Mouse (Mus musculus) liver, embryonic 12.5 days (tissue): ENCODE results near the gene Vill. TPM values are rescaled to one million over a fixed set of nuclear protein-coding genes. Genes with fewer than 3 reads are reported as not detected.

ENCODE experiments used
- ATAC-seq: fragments of 200-750 bp; cut with Nextera tagmentation; 2 replicates; pipeline ENCODE4 v1.8.0; 2017; ENCODE audit warnings: moderate number of reproducible peaks, mild to moderate bottlenecking, moderate library complexity
- H3K27ac ChIP-seq: fragments of 300-500 bp; sonication (generic); 2 replicates; pipeline ENCODE4 v1.5.1; 2016; ENCODE audit warnings: mild to moderate bottlenecking
- H3K27me3 ChIP-seq: fragments of 300-500 bp; sonication (generic); replicated peaks from 2 replicates; pipeline ENCODE4 v1.6.1; 2016; ENCODE audit warnings: mild to moderate bottlenecking, moderate library complexity
- H3K36me3 ChIP-seq: fragments of 300-500 bp; sonication (generic); 2 replicates; pipeline ENCODE4 v1.6.1; 2016; ENCODE audit warnings: mild to moderate bottlenecking, moderate library complexity
- H3K4me1 ChIP-seq: fragments of 300-500 bp; sonication (generic); 2 replicates; pipeline ENCODE4 v1.6.1; 2016
- H3K4me2 ChIP-seq: fragments of 300-500 bp; sonication (generic); 2 replicates; pipeline ENCODE4 v1.6.1; 2016; ENCODE audit warnings: mild to moderate bottlenecking, moderate library complexity
- H3K4me3 ChIP-seq: fragments of 300-500 bp; sonication (generic); 2 replicates; pipeline ENCODE4 v1.5.1; 2016; ENCODE audit warnings: mild to moderate bottlenecking, moderate library complexity
- H3K9ac ChIP-seq: fragments of 300-500 bp; sonication (generic); 2 replicates; pipeline ENCODE4 v1.6.1; 2016; ENCODE audit warnings: mild to moderate bottlenecking, moderate library complexity
- H3K9me3 ChIP-seq: fragments of 300-500 bp; sonication (generic); replicated peaks from 2 replicates; pipeline ENCODE4 v1.6.1; 2016; ENCODE audit warnings: mild to moderate bottlenecking, moderate library complexity
- WGBS: fragments of 180-500 bp; shearing (Covaris S2); methylation state at CpG from one replicate; pipeline ENCODE4 v1.1.7; 2016; ENCODE audit not compliant: insufficient replicate concordance; 5-methylcytosine and 5-hydroxymethylcytosine counted together
- microRNA-seq: library from miRNA; unstranded; fragments of <30 nt; microRNA quantifications from one replicate; pipeline ENCODE4, GENCODE M21; 2017
- polyA plus RNA-seq: library from polyadenylated mRNA; unstranded; fragments of >200 nt; fragmentation: Nextera tagmentation; extraction: Ambion mirVana; gene quantifications from 2 replicates; pipeline ENCODE4 v1.2.1, GENCODE M21; 2016

Gene Vill
- polyA plus RNA-seq, 1 experiment from 2014 or later = 12.7 TPM

DNA sequence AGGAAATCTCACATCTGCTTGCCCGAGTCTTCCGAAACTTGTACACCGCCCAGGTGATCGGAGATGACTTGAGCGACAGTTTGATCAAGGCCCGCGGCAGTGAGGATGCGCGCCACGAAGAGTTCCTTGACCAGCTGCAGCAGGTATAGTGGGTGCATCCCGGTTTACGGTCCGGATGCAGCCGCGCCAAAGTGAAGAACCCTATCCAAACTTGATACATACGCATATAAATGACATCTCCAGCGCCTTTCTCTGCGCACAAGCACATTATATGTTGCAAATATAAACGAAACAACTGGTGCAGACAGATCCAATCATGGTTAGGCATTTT lies 50.2 kb downstream of the Vill start:
- Histone ChIP-seq H3K4me2 (peak overlapping the region; percentile 80), H3K4me1 (no peaks in the 10 kb centered on the region), H3K27me3 (peaks cover 28% of the 10 kb centered on the region), H3K27ac (no peak overlapping the region), H3K4me3 (peak overlapping the region; percentile 61), H3K9me3 (no peaks in the 10 kb centered on the region), H3K36me3 (no peaks in the 10 kb centered on the region), H3K9ac (no peak overlapping the region)
- WGBS = 2% methylated on average over 19 of the region's 19 CpGs
- ATAC-seq = no peak; the same call in 1 of the 2 replicates

DNA sequence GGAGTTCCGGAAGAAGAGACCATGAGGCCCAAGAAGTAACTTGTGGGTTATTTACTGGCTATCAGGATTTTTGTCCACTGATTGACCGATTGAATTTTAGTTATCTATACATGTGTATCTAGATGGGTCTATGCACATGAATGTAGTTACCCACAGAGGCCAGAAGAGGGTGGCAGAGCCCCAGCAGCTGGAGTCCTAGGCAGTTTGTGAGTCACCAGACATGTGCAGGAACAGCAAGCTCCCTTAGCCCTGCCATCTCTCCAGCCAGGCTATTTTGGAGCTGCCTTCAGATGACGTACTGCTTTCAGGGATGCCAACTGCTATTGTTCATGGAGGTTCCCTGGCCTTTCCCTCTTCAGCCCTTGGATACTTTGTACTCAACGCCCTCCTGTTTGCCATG lies 55.0 kb downstream of the Vill start:
- Histone ChIP-seq H3K4me1 (no peaks in the 10 kb centered on the region), H3K36me3 (no peaks in the 10 kb centered on the region), H3K4me3 (no peak overlapping the region), H3K4me2 (no peak overlapping the region), H3K27ac (no peak overlapping the region), H3K27me3 (peaks cover 18% of the 10 kb centered on the region), H3K9me3 (no peaks in the 10 kb centered on the region), H3K9ac (no peak overlapping the region)
- WGBS = 61% methylated on average over 4 of the region's 4 CpGs
- ATAC-seq = no peak

DNA sequence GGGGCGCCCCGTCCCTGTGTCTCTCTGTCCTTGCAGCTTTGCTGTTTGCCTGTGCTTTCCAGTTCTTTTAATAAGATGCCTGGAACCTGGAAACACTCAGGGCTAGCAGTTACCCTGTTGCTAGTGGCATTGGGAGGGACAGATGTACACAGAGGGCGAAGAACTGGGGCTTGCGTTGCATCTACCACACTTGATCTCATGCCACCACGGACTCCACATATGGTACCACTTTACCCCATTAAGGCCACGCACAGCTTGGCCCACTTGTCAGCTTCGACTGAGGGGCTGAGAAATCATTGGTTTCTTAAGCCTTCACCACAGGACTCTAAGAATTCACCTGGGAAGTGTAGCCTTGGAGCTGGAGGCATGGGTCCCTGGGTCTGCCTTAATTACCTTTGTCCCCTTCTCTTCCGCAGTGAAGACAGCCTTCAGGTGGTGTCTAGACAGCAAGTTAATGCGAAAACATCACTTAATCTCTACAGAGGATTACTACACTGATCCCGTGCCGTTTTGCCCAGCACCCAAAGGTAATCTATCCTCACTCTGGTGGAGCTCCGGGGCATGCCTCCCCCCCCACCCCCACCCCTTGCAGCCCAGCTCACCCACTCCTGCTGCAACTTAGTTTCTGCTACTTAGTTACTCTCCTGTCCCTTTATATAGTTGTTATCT lies 57.2 kb downstream of the Vill start:
- H3K9me3 ChIP-seq = no peaks in the 10 kb centered on the region
- H3K27me3 ChIP-seq = no peaks in the 10 kb centered on the region
- 55% methylated on average over 12 of the region's 12 CpGs for WGBS
- H3K4me3 ChIP-seq = no peak overlapping the region
- H3K9ac ChIP-seq = no peak overlapping the region
- H3K36me3 ChIP-seq = no peaks in the 10 kb centered on the region
- H3K27ac ChIP-seq = no peak overlapping the region
- no peak for ATAC-seq
- no peak overlapping the region for H3K4me2 ChIP-seq
- H3K4me1 ChIP-seq = no peaks in the 10 kb centered on the region

DNA sequence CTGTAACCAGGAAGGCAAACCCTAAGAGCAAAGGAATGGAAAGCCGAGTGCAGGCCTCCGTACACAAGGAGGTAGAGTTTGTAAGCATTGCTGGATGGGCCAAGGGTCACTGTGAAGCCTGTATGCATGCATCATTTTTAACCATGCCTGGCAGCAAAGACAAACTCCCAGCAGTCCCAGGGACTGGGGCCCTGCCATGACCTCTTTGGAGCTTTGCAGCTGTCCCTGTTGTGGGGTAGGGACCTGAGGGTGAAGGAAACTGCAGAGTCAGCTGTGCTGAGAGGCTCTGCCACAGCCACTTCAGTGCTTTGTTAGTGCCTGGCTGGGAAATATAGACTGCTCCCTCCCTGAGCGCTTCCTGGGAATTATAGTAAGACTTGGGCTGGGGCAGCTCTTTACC lies 58.1 kb downstream of the Vill start:
- no peak overlapping the region for H3K4me3 ChIP-seq
- no peak overlapping the region for H3K4me2 ChIP-seq
- no peak overlapping the region for H3K9ac ChIP-seq
- H3K36me3 ChIP-seq = no peaks in the 10 kb centered on the region
- WGBS = 58% methylated on average over 3 of the region's 3 CpGs
- no peak overlapping the region for H3K27ac ChIP-seq
- H3K9me3 ChIP-seq = no peaks in the 10 kb centered on the region
- H3K4me1 ChIP-seq = no peaks in the 10 kb centered on the region
- no peaks in the 10 kb centered on the region for H3K27me3 ChIP-seq
- no peak for ATAC-seq

DNA sequence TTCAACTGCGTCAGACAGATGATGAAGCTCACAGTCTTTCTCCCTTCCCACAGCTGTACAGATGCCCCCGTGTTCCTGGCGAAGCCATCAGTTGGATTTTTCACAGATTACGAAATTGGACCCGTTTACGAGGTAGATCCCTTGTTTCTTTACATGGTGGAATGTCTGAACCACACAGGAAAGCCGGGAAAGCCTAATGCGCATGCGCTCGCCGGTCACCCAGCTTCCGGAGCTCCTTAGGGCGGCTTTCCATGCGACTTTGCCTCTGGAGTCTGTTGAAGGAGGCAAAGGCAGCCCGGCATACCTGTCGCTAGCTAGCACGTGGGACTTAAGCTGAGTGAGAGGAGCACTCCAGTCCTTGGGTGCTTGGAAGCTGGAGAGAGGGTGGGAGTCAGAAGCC lies 62.3 kb downstream of the Vill start:
- Histone ChIP-seq H3K27me3 (no peaks in the 10 kb centered on the region), H3K9me3 (no peaks in the 10 kb centered on the region), H3K27ac (no peak overlapping the region), H3K9ac (no peak overlapping the region), H3K36me3 (no peaks in the 10 kb centered on the region), H3K4me3 (no peak overlapping the region), H3K4me2 (no peak overlapping the region), H3K4me1 (no peaks in the 10 kb centered on the region)
- 69% methylated on average over 17 of the region's 17 CpGs for WGBS
- no peak for ATAC-seq

DNA sequence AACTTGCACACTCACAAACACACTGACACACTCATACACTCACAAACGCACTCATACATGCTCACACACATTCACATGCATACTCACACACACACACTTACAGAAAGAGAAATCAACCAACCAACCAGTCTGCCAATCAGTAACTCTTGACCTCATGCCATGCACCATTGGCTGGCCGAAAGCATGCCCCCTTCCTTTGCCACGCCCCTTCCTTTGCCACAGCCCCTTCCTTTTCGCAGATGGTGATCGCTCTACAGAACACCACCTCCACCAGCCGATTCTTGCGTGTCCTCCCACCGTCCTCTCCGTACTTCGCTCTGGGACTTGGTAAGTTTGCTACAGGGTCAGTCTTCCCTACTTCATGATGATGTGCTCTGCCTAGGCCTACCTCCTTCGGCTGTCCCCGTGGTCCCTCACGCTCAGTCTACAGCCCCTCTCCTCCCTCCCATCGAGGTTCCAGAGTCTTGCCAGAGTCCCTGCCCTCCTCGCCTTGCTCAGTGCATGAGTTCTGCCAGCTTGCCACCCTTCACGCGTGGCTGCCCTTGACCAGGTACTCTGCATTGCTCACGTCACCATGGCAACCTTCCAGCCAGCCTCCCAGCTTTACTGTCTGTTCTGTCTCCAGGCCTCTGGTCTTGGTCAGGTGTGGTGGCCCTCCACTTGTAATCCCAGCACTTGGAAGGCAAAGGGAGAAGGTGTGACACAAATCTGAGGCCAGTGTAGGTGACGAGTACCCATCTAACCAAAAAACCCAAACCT lies 67.0 kb downstream of the Vill start:
- H3K27ac ChIP-seq = no peak overlapping the region
- no peaks in the 10 kb centered on the region for H3K36me3 ChIP-seq
- no peaks in the 10 kb centered on the region for H3K27me3 ChIP-seq
- ATAC-seq = no peak
- H3K9me3 ChIP-seq = no peaks in the 10 kb centered on the region
- H3K4me2 ChIP-seq = no peak overlapping the region
- no peak overlapping the region for H3K9ac ChIP-seq
- no peak overlapping the region for H3K4me3 ChIP-seq
- H3K4me1 ChIP-seq = no peaks in the 10 kb centered on the region
- WGBS = 73% methylated on average over 19 of the region's 19 CpGs

DNA sequence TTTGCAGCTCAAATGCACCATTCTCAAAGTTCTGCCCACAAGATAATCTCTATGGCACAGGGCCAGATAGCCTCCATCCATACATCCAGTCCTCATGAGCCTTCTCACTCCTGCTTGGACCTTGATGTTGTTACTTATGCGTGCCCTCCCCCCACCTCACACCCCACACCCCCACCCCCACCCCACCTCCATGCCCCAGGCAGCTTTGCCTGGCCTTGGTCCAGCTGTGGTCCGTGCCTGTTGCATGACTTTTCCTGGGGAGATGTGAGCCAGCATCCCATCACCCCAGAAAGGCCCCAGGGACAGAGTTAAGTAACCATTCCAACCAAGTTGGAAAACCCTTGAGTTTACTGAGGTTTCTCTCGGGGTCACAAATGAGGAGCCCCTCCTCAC lies 67.6 kb downstream of the Vill start:
- no peak for ATAC-seq
- WGBS = 46% methylated on average over 3 of the region's 3 CpGs
- H3K9me3 ChIP-seq = no peaks in the 10 kb centered on the region
- H3K27ac ChIP-seq = no peak overlapping the region
- no peak overlapping the region for H3K4me3 ChIP-seq
- no peaks in the 10 kb centered on the region for H3K36me3 ChIP-seq
- no peaks in the 10 kb centered on the region for H3K27me3 ChIP-seq
- no peak overlapping the region for H3K9ac ChIP-seq
- H3K4me1 ChIP-seq = no peaks in the 10 kb centered on the region
- no peak overlapping the region for H3K4me2 ChIP-seq

Small RNAs within 50 kb of the gene (microRNA-seq; reads per million reads assigned to microRNA genes)
- 11.6 reads per million, percentile 24 among the genes with 10 or more reads in this experiment for gene Mir26a-1

Other genes starting within 250 kb of the Vill start
- 3.9 and 4.4 TPM in 2 replicates for gene Ctdspl, start 126.3 kb upstream of the Vill start, polyA plus RNA-seq
- 2.8 and 3.1 TPM in 2 replicates for gene Plcd1, start 40.7 kb downstream of the Vill start, polyA plus RNA-seq
- 0.12 TPM in 2 replicates for gene Dlec1, start 49.7 kb downstream of the Vill start, polyA plus RNA-seq
- 0.55 and 0.85 TPM in 2 replicates for gene Acaa1b, start 104.3 kb downstream of the Vill start, polyA plus RNA-seq
- not detected in 2 replicates for gene Gm47289, start 106.4 kb downstream of the Vill start, polyA plus RNA-seq
- gene Slc22a13, start 156.3 kb downstream of the Vill start, polyA plus RNA-seq = not detected in 2 replicates